Mouse (Mus musculus): ENCODE results near the gene Hcfc1. TPM values are rescaled to one million over a fixed set of nuclear protein-coding genes. Genes with fewer than 3 reads are reported as not detected.

The Hcfc1 gene
- polyA plus RNA-seq (2015; fragmentation: Nextera tagmentation; extraction: Ambion mirVana): 27.8 and 31.0 TPM in 2 replicates

DNA sequence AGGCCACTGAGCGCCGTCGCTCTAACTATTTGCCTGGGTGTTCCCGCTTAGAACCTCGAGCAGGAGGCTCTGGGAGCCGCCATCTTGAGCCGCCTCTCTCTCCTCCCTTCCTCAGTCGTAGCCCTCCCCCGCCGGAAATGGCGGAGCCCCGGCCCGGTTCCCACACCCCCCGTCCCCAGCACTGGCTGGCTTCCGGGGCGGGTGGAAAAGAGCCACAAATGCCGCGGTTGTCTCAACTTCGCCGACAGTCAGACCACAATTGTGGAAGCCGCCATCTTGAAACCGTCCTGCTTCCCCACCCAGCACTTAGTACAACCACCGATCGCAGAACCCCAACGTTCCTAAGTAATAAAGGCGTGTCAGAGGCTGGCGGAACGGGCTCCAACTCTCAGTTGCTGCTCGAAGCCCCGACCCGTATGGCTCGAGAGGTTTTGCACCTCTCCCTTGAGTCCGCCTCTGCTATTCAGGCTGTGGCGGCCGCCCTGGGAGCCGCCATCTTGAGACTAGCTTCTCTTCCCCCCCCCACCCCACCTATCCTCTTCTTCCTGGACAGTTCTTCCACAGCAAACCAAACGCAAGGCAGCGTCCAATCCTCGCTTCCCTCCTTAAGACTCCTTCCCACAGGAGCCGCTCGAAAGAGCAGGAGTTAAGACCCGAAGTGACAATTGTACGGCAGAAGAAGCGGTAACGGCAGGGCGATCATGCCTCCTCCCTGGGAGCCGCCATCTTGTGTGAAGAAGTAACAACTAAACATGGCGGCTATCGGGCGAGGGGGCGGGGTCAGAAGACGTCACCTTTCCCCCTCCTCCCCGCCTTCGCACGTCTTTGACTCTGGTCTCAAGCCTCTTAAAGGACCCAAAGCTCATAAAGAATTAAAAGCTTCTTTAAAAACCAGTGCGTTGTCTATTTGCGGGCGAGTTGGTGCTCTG is at the start of gene Hcfc1:
Gene Hcfc1 (minus strand): TSS at position 110 of the 929 bp plus-strand sequence.

GRCm38 (mm10) chrX:73930402-73931062 is 35.6 kb downstream of the Hcfc1 start, which contains the start of gene Renbp:
Renbp (minus strand) TSS chrX:73930850.

GRCm38 (mm10) chrX:73921823-73922549 is 44.2 kb downstream of the Hcfc1 start, which contains the start of the genes Arhgap4 and Naa10:
Arhgap4 (minus strand) TSS chrX:73921870.
Naa10 (minus strand) TSS chrX:73921944.

DNA sequence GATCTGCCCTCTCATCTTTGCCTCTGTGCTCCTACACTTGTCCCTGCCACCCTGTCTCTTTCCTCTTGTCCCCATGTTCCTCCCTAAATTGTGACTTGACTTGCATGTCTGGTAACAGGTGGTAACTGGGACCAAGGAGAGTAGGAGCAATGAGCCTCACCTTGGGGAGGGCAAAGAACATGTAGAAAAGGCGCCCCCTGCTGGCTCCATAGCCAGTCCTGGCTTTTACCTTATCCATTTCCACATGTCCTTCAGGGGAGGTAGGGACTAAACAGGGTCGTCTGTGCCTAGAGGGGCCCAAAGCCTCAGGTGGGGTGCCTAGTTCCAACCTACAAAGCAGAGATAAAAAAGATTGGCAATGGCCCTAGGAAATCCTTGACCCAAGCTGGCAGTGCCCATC is 70.4 kb downstream of the Hcfc1 start, which contains the start of gene L1cam:
Gene L1cam (minus strand): TSS at position 387 of the 400 bp plus-strand sequence.

Other genes starting within 250 kb of the Hcfc1 start
- gene Abcd1, start 249.8 kb downstream of the Hcfc1 start, polyA plus RNA-seq (2015; fragmentation: Nextera tagmentation; extraction: Ambion mirVana): 11.4 and 13.1 TPM in 2 replicates
- 2.4 and 3.4 TPM in 2 replicates for gene Plxnb3, start 209.3 kb downstream of the Hcfc1 start, polyA plus RNA-seq (2015; fragmentation: Nextera tagmentation; extraction: Ambion mirVana)
- 2.1 and 2.8 TPM in 2 replicates for gene Srpk3, start 192.0 kb downstream of the Hcfc1 start, polyA plus RNA-seq (2015; fragmentation: Nextera tagmentation; extraction: Ambion mirVana)
- 244 and 280 TPM in 2 replicates for gene Idh3g, start 179.5 kb downstream of the Hcfc1 start, polyA plus RNA-seq (2015; fragmentation: Nextera tagmentation; extraction: Ambion mirVana)
- gene Ssr4, start 179.3 kb downstream of the Hcfc1 start, polyA plus RNA-seq (2015; fragmentation: Nextera tagmentation; extraction: Ambion mirVana): 211 and 212 TPM in 2 replicates
- 4.0 and 4.7 TPM in 2 replicates for gene Pdzd4, start 141.4 kb downstream of the Hcfc1 start, polyA plus RNA-seq (2015; fragmentation: Nextera tagmentation; extraction: Ambion mirVana)
- not detected in 2 replicates for gene Avpr2, start 74.3 kb downstream of the Hcfc1 start, polyA plus RNA-seq (2015; fragmentation: Nextera tagmentation; extraction: Ambion mirVana)
- 55.5 and 73.7 TPM in 2 replicates for gene L1cam, start 70.3 kb downstream of the Hcfc1 start, polyA plus RNA-seq (2015; fragmentation: Nextera tagmentation; extraction: Ambion mirVana)
- 1.9 and 2.2 TPM in 2 replicates for gene Arhgap4, start 44.5 kb downstream of the Hcfc1 start, polyA plus RNA-seq (2015; fragmentation: Nextera tagmentation; extraction: Ambion mirVana)
- gene Naa10, start 44.4 kb downstream of the Hcfc1 start, polyA plus RNA-seq (2015; fragmentation: Nextera tagmentation; extraction: Ambion mirVana): 118 TPM in 2 replicates
- 12.8 and 15.2 TPM in 2 replicates for gene Renbp, start 35.5 kb downstream of the Hcfc1 start, polyA plus RNA-seq (2015; fragmentation: Nextera tagmentation; extraction: Ambion mirVana)
- 39.7 and 41.8 TPM in 2 replicates for gene Irak1, start 57.6 kb upstream of the Hcfc1 start, polyA plus RNA-seq (2015; fragmentation: Nextera tagmentation; extraction: Ambion mirVana)
- not detected in 2 replicates for gene Opn1mw, start 161.1 kb upstream of the Hcfc1 start, polyA plus RNA-seq (2015; fragmentation: Nextera tagmentation; extraction: Ambion mirVana)
- 10.4 and 12.3 TPM in 2 replicates for gene Mecp2, start 169.0 kb upstream of the Hcfc1 start, polyA plus RNA-seq (2015; fragmentation: Nextera tagmentation; extraction: Ambion mirVana)
- gene Tex28, start 201.5 kb upstream of the Hcfc1 start, polyA plus RNA-seq (2015; fragmentation: Nextera tagmentation; extraction: Ambion mirVana): not detected in 2 replicates
- 0.06 and 0.11 TPM in 2 replicates for gene Tktl1, start 210.9 kb upstream of the Hcfc1 start, polyA plus RNA-seq (2015; fragmentation: Nextera tagmentation; extraction: Ambion mirVana)

All from neural tube, postnatal 0 days (tissue).